In the genomic region with DNA sequence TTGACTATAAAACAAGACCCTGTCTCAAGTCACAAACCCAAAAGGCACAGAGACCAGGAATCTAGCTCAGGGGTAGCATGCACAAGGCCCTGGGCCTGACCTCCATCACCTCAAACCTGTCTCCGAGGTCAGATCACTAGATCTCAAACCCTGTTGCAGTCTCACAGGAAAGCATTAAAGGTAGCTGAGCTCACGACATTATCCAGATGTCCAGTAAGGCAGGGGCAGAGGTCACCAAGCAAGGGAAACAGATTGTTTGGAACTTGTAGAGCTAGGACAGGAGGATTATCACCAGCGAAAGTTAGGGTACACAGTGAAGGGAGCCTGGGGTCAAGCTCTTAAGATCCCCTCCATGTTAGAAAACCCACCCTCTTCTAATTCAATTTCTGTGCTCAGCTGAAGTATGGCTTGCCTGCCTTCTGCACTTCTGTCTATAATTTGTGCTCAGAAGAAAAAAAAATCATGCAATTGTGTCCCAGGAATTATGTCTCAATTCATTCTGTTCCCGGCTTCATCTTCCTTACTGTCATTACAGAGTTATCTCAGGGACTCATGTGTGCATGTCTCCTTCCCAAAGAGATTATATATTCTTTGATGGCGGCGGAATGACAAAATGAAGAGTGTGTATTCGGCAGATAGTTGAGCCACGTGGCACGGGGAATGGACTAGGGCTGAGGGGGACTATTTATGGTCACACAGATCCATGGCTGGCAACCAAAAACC, we compare ENCODE assay signal across 1 mouse cellular context.
A peak's percentile ranks its signal among the peaks of the same experiment; 100 is the strongest.
TF ChIP-seq lines count a peak whose summit lies in the region.

No protein-coding gene starts in this region.

TF ChIP-seq in MEL, 35 proteins besides CTCF, POLR2A, EP300 and RAD21:
- TF ChIP-seq HCFC1 (IDR thresholded peaks at IDR 0.05; ENCODE audit: low read depth, low read length): no peak
- TF ChIP-seq ZMIZ1 (IDR thresholded peaks at IDR 0.05; ENCODE audit: low read depth, low read length): peak; percentile 65; the same call in 1 of the 2 replicates
- no peak for TF ChIP-seq GATA1 (IDR thresholded peaks at IDR 0.05; ENCODE audit: low read depth, low read length)
- peak; percentile 74 for TF ChIP-seq TAL1 (IDR thresholded peaks at IDR 0.05; ENCODE audit: low read length)
- TF ChIP-seq USF1 (IDR thresholded peaks at IDR 0.05; ENCODE audit: low read depth, low read length): peak; percentile 89
- peak; percentile 97 for TF ChIP-seq CHD1 (IDR thresholded peaks at IDR 0.05; ENCODE audit: low read depth, low read length)
- TF ChIP-seq MAZ (IDR thresholded peaks at IDR 0.05; ENCODE audit: low read depth, low read length): 0 out of 2 replicates have a peak, but pooled peaks have one; percentile 40
- peak; percentile 98 for TF ChIP-seq MAX (IDR thresholded peaks at IDR 0.05; ENCODE audit: low read length)
- peak; percentile 33; the same call in 1 of the 2 replicates for TF ChIP-seq NELFE (IDR thresholded peaks at IDR 0.05; ENCODE audit: low read depth, low read length)
- peak; percentile 98 for TF ChIP-seq MYC (IDR thresholded peaks at IDR 0.05; ENCODE audit: low read depth, low read length)
- peak; percentile 65; the same call in 1 of the 2 replicates for TF ChIP-seq MEF2A (IDR thresholded peaks at IDR 0.05; ENCODE audit: extremely low read depth, insufficient replicate concordance, low read depth, low read length, poor library complexity, severe bottlenecking)
- no peak for TF ChIP-seq ELF1 (IDR thresholded peaks at IDR 0.05; ENCODE audit: low read depth, low read length)
- TF ChIP-seq TCF12 (IDR thresholded peaks at IDR 0.05; ENCODE audit: low read depth, low read length): peak; percentile 88
- TF ChIP-seq ETS1 (IDR thresholded peaks at IDR 0.05; ENCODE audit: low read depth, low read length): no peak
- no peak for TF ChIP-seq POLR2AphosphoS5 (IDR thresholded peaks at IDR 0.05; ENCODE audit: borderline replicate concordance, low read depth, low read length)
- TF ChIP-seq CHD2 (IDR thresholded peaks at IDR 0.05; ENCODE audit: low read length): no peak
- no peak for TF ChIP-seq ZC3H11A (IDR thresholded peaks at IDR 0.05; ENCODE audit: low read depth, low read length)
- TF ChIP-seq MXI1 (IDR thresholded peaks at IDR 0.05; ENCODE audit: low read depth, low read length): peak; percentile 92
- 0 out of 2 replicates have a peak, but pooled peaks have one; percentile 1 for TF ChIP-seq MYB (IDR thresholded peaks at IDR 0.05; ENCODE audit: low read depth, low read length)
- no peak for TF ChIP-seq BHLHE40 (IDR thresholded peaks at IDR 0.05; ENCODE audit: borderline replicate concordance, low read depth, low read length)
- peak; percentile 56; the same call in 1 of the 2 replicates for TF ChIP-seq ZNF384 (IDR thresholded peaks at IDR 0.05; ENCODE audit: low read depth, low read length)
